Mouse (Mus musculus): Measurements from ENCODE around the gene Chpf2. TPM values are rescaled to one million over a fixed set of nuclear protein-coding genes. Genes with fewer than 3 reads are reported as not detected.

Gene Chpf2
- polyA plus RNA-seq, 1 experiment from 2014 or later = 12.2 TPM

DNA sequence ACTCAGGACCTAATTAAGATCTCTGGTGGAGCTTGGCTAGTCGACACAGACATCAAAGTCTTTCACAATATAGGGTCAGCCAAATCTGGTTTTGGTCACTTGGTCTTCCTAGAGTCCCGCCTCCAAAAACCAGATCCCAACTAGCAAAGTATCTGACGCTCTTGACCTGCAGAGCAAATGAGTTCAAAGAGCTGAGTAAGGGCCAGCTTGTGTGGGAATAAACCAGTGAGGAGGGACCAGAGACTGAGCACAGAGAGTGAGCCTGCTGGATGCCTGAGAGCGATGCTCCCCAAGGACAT, 38.2 kb downstream of the Chpf2 start:
- Histone ChIP-seq H3K4me3 (ENCODE audit: low read depth, low read length) (0 out of 2 replicates have a peak overlapping the region, but pooled peaks have one; percentile 46), H3K4me1 (ENCODE audit: insufficient read depth) (no peaks in the 10 kb centered on the region), H3K27ac (ENCODE audit: low read depth) (no peak overlapping the region), H3K36me3 (ENCODE audit: insufficient read depth) (no peaks in the 10 kb centered on the region), H3K27me3 (ENCODE audit: insufficient read depth, low read length) (peaks cover 18% of the 10 kb centered on the region), H3K9me3 (ENCODE audit: low read depth, low read length) (no peaks in the 10 kb centered on the region), H3K9ac (no peak overlapping the region), H3K4me2 (0 out of 2 replicates have a peak overlapping the region, but pooled peaks have one; percentile 67)
- DNase-seq = no peak
- ATAC-seq (ENCODE audit: insufficient read depth) = 0 out of 2 replicates have a peak, but pooled peaks have one; percentile 29
- 29% methylated on average over 4 of the region's 4 CpGs for WGBS
- TF ChIP-seq CTCF (IDR thresholded peaks at IDR 0.05; ENCODE audit: low read depth) = no peak

DNA sequence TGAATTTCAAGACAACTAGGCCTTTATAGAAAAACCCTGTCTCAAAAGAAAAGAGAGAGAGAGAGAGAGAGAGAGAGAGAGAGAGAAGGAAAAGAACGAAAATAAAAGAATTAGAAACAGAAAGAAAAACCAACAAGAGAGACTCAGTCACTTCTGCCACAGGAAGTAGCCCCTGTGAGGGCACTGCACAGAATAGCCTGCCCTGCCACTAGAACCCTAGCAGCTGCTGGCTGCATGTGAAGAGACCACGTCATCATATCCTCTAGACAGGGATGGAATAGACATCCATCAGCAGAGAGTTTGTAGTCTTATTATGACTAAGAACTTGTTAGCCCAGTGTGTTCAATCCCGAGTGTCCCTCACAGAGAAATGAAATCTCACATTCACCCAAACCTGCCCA, 43.2 kb downstream of the Chpf2 start:
- Histone ChIP-seq H3K4me3 (ENCODE audit: low read depth, low read length) (no peak overlapping the region), H3K4me1 (ENCODE audit: insufficient read depth) (no peaks in the 10 kb centered on the region), H3K9ac (no peak overlapping the region), H3K9me3 (ENCODE audit: low read depth, low read length) (no peaks in the 10 kb centered on the region), H3K27me3 (ENCODE audit: insufficient read depth, low read length) (peaks cover 4% of the 10 kb centered on the region), H3K27ac (ENCODE audit: low read depth) (no peak overlapping the region), H3K36me3 (ENCODE audit: insufficient read depth) (no peaks in the 10 kb centered on the region), H3K4me2 (no peak overlapping the region)
- TF ChIP-seq CTCF (IDR thresholded peaks at IDR 0.05; ENCODE audit: low read depth) = no peak
- ATAC-seq (ENCODE audit: insufficient read depth) = no peak
- DNase-seq = no peak
- WGBS = 55% methylated on average over 3 of the region's 3 CpGs

DNA sequence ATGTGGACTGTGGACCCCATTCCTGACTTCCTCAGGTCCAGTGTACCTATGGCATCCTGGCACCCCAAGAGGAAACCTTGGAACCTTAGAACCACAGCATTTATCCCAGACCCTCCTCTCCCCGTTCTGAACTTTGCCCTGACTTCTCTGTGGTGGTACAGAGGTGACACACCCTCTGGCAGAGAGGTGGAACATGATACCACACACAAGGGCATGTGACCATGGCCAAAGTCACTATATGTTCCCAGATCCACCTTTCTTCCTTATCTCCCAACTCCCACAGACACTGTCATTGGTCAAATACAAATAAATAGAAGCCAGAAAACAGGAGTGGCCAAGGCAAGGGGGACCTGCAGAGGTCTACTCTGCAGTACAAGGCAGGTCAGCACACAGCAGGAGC, 48.6 kb downstream of the Chpf2 start:
- WGBS = 43% methylated on average over 1 of the region's 1 CpGs
- no peak for DNase-seq
- no peak for ATAC-seq (ENCODE audit: insufficient read depth)
- H3K27me3 ChIP-seq (ENCODE audit: insufficient read depth, low read length) = no peaks in the 10 kb centered on the region
- no peak overlapping the region for H3K9ac ChIP-seq
- no peak for TF ChIP-seq CTCF (IDR thresholded peaks at IDR 0.05; ENCODE audit: low read depth)
- no peak overlapping the region for H3K4me2 ChIP-seq
- H3K27ac ChIP-seq (ENCODE audit: low read depth) = no peak overlapping the region
- no peaks in the 10 kb centered on the region for H3K9me3 ChIP-seq (ENCODE audit: low read depth, low read length)
- no peaks in the 10 kb centered on the region for H3K4me1 ChIP-seq (ENCODE audit: insufficient read depth)
- no peak overlapping the region for H3K4me3 ChIP-seq (ENCODE audit: low read depth, low read length)
- H3K36me3 ChIP-seq (ENCODE audit: insufficient read depth) = no peaks in the 10 kb centered on the region

DNA sequence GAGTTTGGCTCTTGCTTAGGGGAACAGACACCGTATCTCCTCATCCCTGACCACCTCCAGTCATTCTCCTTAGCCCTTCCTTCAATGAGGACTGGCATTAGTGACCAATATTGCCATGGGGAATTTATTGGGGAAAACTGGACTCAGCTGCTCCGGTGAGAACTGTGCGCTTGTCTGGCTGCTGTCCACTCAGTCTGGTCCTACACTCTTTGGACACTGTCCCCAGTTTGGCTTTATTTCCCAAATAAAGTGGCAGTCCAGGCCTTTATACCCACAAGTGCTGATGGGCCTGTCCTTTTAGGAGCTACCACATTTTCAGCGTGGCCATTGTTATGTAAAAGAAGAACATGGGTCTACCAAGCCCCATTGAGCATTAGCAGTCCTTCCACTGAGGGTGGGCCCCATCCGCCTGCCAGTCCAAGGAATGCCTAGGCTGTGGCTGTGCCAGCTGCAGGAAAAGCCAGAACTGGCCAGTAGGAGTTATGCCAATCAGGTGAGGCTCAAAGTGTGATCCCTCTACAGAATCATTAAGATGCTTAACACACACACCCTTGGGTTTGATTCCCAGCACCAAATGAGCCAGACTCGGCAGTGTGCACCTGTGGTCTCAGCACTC, 49.1 kb downstream of the Chpf2 start:
- Histone ChIP-seq H3K9ac (no peak overlapping the region), H3K4me3 (ENCODE audit: low read depth, low read length) (no peak overlapping the region), H3K27me3 (ENCODE audit: insufficient read depth, low read length) (no peaks in the 10 kb centered on the region), H3K36me3 (ENCODE audit: insufficient read depth) (no peaks in the 10 kb centered on the region), H3K27ac (ENCODE audit: low read depth) (no peak overlapping the region), H3K4me2 (no peak overlapping the region), H3K9me3 (ENCODE audit: low read depth, low read length) (no peaks in the 10 kb centered on the region), H3K4me1 (ENCODE audit: insufficient read depth) (no peaks in the 10 kb centered on the region)
- TF ChIP-seq CTCF (IDR thresholded peaks at IDR 0.05; ENCODE audit: low read depth) = no peak
- WGBS = 72% methylated on average over 6 of the region's 6 CpGs
- no peak for ATAC-seq (ENCODE audit: insufficient read depth)
- no peak for DNase-seq

DNA sequence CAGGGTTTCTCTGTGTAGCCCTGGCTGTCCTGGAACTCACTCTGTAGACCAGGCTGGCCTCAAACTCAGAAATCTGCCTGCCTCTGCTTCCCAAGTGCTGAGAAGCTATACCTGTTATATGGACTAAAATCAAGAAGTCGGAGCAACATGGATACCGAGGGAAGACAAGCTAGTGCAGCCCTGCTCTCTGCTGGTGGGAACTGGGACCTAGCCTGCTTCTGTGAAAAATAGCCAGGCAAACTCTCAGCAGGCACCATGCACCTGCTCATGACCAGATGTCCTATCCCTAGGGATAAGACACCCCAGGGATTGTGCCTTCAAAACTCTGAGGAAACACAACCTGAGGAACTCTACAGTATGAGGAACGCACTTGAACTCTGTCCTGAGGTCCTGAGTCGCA, 50.4 kb downstream of the Chpf2 start:
- no peak for ATAC-seq (ENCODE audit: insufficient read depth)
- DNase-seq = no peak

DNA sequence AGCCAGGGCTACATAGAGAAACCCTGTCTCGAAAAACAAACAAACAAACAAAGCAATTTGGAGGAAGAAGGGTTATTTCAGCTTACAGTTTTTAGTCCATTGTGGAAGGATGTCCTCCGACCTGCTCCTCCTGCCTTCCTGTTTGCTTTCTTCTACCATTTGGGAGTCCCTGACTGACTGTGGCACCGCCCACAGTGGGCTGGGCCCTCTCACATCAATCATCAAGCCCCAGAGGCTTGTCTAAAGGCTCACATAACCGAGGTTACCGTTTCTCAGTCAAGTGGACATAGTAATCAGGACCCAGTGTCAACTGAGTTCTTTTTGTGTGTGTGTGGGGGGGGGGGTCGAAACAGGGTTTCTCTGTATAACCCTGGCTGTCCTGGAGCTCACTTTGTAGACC, 51.6 kb downstream of the Chpf2 start:
- WGBS = 43% methylated on average over 6 of the region's 6 CpGs

More for the DNA sequence above, 50.4 kb downstream of the Chpf2 start:
- Histone ChIP-seq H3K9me3 (ENCODE audit: low read depth, low read length) (no peaks in the 10 kb centered on the region), H3K36me3 (ENCODE audit: insufficient read depth) (no peaks in the 10 kb centered on the region), H3K4me2 (no peak overlapping the region), H3K27me3 (ENCODE audit: insufficient read depth, low read length) (no peaks in the 10 kb centered on the region), H3K4me3 (ENCODE audit: low read depth, low read length) (no peak overlapping the region), H3K9ac (no peak overlapping the region), H3K4me1 (ENCODE audit: insufficient read depth) (no peaks in the 10 kb centered on the region), H3K27ac (ENCODE audit: low read depth) (no peak overlapping the region)
- TF ChIP-seq CTCF (IDR thresholded peaks at IDR 0.05; ENCODE audit: low read depth) = 0 out of 2 replicates have a peak, but pooled peaks have one; percentile 12
- 69% methylated on average over 4 of the region's 4 CpGs for WGBS

DNA sequence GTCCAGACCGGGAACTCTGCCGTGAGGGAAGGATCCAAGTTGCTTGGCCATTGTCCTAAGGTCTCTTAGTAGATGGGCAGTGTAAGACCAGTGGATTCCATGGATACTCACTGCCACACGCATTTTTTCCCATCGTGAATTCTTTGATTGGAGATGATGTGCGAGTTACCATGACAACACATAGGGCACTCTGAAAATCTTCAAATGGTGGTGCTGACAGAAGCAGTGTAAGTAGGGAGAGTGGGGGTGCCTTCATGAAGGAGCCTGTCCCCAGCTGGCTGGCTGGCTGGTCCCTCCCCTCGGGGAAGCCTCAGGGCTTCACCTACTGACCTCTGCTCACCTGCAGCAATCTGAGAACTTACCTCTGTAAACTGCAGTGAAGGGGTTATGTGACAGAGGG, 52.5 kb downstream of the Chpf2 start:
- WGBS = 48% methylated on average over 6 of the region's 6 CpGs
- ATAC-seq (ENCODE audit: insufficient read depth) = no peak
- no peak for TF ChIP-seq CTCF (IDR thresholded peaks at IDR 0.05; ENCODE audit: low read depth)

More for the DNA sequence above, 51.6 kb downstream of the Chpf2 start:
- H3K27me3 ChIP-seq (ENCODE audit: insufficient read depth, low read length) = no peaks in the 10 kb centered on the region
- no peak overlapping the region for H3K9ac ChIP-seq
- H3K4me1 ChIP-seq (ENCODE audit: insufficient read depth) = no peaks in the 10 kb centered on the region
- no peaks in the 10 kb centered on the region for H3K36me3 ChIP-seq (ENCODE audit: insufficient read depth)
- no peak overlapping the region for H3K4me2 ChIP-seq
- no peak for ATAC-seq (ENCODE audit: insufficient read depth)
- H3K4me3 ChIP-seq (ENCODE audit: low read depth, low read length) = no peak overlapping the region
- DNase-seq = no peak
- H3K27ac ChIP-seq (ENCODE audit: low read depth) = no peak overlapping the region
- TF ChIP-seq CTCF (IDR thresholded peaks at IDR 0.05; ENCODE audit: low read depth) = no peak
- no peaks in the 10 kb centered on the region for H3K9me3 ChIP-seq (ENCODE audit: low read depth, low read length)

More for the DNA sequence above, 52.5 kb downstream of the Chpf2 start:
- Histone ChIP-seq H3K4me1 (ENCODE audit: insufficient read depth) (no peaks in the 10 kb centered on the region), H3K27me3 (ENCODE audit: insufficient read depth, low read length) (no peaks in the 10 kb centered on the region), H3K9ac (no peak overlapping the region), H3K4me2 (no peak overlapping the region), H3K36me3 (ENCODE audit: insufficient read depth) (no peaks in the 10 kb centered on the region), H3K27ac (ENCODE audit: low read depth) (no peak overlapping the region), H3K9me3 (ENCODE audit: low read depth, low read length) (no peaks in the 10 kb centered on the region), H3K4me3 (ENCODE audit: low read depth, low read length) (no peak overlapping the region)
- no peak for DNase-seq

MicroRNA genes within 50 kb of the gene (microRNA counts, 519-probe panel; counts per million panel counts)
- microRNA mmu-miR-671-3p = 1,432 counts per million, percentile 8 among the panel's probes with 10 or more counts
- 30.5 counts per million for microRNA mmu-miR-671-5p

Small RNA genes within 50 kb of the gene (microRNA-seq; reads per million reads assigned to microRNA genes)
- gene Mir671 (ENCODE audit: borderline number of aligned reads) = 568 reads per million, percentile 68 among the genes with 10 or more reads in this experiment

Other genes with a start within 250 kb of the Chpf2 start
- 3.9 and 5.5 TPM in 2 replicates for gene Kcnh2, start 235.1 kb upstream of the Chpf2 start, polyA plus RNA-seq (2014; fragmentation: Nextera tagmentation; extraction: Ambion mirVana)
- gene Nos3, start 221.9 kb upstream of the Chpf2 start, polyA plus RNA-seq (2014; fragmentation: Nextera tagmentation; extraction: Ambion mirVana) = 13.8 and 15.7 TPM in 2 replicates
- gene Atg9b, start 194.6 kb upstream of the Chpf2 start, polyA plus RNA-seq (2014; fragmentation: Nextera tagmentation; extraction: Ambion mirVana) = 0.53 and 0.71 TPM in 2 replicates
- gene Abcb8, start 193.1 kb upstream of the Chpf2 start, polyA plus RNA-seq (2014; fragmentation: Nextera tagmentation; extraction: Ambion mirVana) = 39.4 and 43.5 TPM in 2 replicates
- not detected in 2 replicates for gene Asic3, start 173.3 kb upstream of the Chpf2 start, polyA plus RNA-seq (2014; fragmentation: Nextera tagmentation; extraction: Ambion mirVana)
- 33.6 and 35.5 TPM in 2 replicates for gene Cdk5, start 163.2 kb upstream of the Chpf2 start, polyA plus RNA-seq (2014; fragmentation: Nextera tagmentation; extraction: Ambion mirVana)
- 29.9 and 35.5 TPM in 2 replicates for gene Slc4a2, start 162.9 kb upstream of the Chpf2 start, polyA plus RNA-seq (2014; fragmentation: Nextera tagmentation; extraction: Ambion mirVana)
- 91.5 and 93.1 TPM in 2 replicates for gene Fastk, start 141.5 kb upstream of the Chpf2 start, polyA plus RNA-seq (2014; fragmentation: Nextera tagmentation; extraction: Ambion mirVana)
- gene Tmub1, start 138.9 kb upstream of the Chpf2 start, polyA plus RNA-seq (2014; fragmentation: Nextera tagmentation; extraction: Ambion mirVana) = 14.2 and 15.7 TPM in 2 replicates
- gene Agap3, start 134.6 kb upstream of the Chpf2 start, polyA plus RNA-seq (2014; fragmentation: Nextera tagmentation; extraction: Ambion mirVana) = 41.7 and 46.5 TPM in 2 replicates
- gene Gbx1, start 59.5 kb upstream of the Chpf2 start, polyA plus RNA-seq (2014; fragmentation: Nextera tagmentation; extraction: Ambion mirVana) = 0.07 TPM in 2 replicates
- 0.29 and 0.42 TPM in 2 replicates for gene Asb10, start 45.8 kb upstream of the Chpf2 start, polyA plus RNA-seq (2014; fragmentation: Nextera tagmentation; extraction: Ambion mirVana)
- not detected in 2 replicates for gene 4931409K22Rik, start 29.9 kb upstream of the Chpf2 start, polyA plus RNA-seq (2014; fragmentation: Nextera tagmentation; extraction: Ambion mirVana)
- 119 and 120 TPM in 2 replicates for gene Abcf2, start 9.3 kb upstream of the Chpf2 start, polyA plus RNA-seq (2014; fragmentation: Nextera tagmentation; extraction: Ambion mirVana)
- gene Smarcd3, start 37.7 kb downstream of the Chpf2 start, polyA plus RNA-seq (2014; fragmentation: Nextera tagmentation; extraction: Ambion mirVana) = 37.2 and 39.1 TPM in 2 replicates
- gene Nub1, start 98.8 kb downstream of the Chpf2 start, polyA plus RNA-seq (2014; fragmentation: Nextera tagmentation; extraction: Ambion mirVana) = 31.6 and 34.1 TPM in 2 replicates
- 39.7 and 43.9 TPM in 2 replicates for gene Wdr86, start 144.0 kb downstream of the Chpf2 start, polyA plus RNA-seq (2014; fragmentation: Nextera tagmentation; extraction: Ambion mirVana)
- 1.8 and 2.3 TPM in 2 replicates for gene Crygn, start 171.3 kb downstream of the Chpf2 start, polyA plus RNA-seq (2014; fragmentation: Nextera tagmentation; extraction: Ambion mirVana)